Mouse (Mus musculus) hindbrain, embryonic 12.5 days (tissue): ENCODE measurements around the gene Haus7. TPM values are rescaled to one million over a fixed set of nuclear protein-coding genes. Genes with fewer than 3 reads are reported as not detected.
A peak's percentile ranks its signal among the peaks of the same experiment; 100 is the strongest.
"Not testable (repeated sequence)": the region's sequence is repeated elsewhere in the genome, so short reads cannot be mapped to it uniquely, and the experiment has no call there.

Experiments used
- ATAC-seq: fragments of 200-750 bp; cut with Nextera tagmentation; 2 replicates; pipeline ENCODE4 v1.8.0; 2017; ENCODE audit warnings: moderate TSS enrichment; ENCODE audit not compliant: low FRiP score
- H3K27ac ChIP-seq: fragments of 300-500 bp; sonication (generic); 2 replicates; pipeline ENCODE4 v1.5.1; 2016; ENCODE audit warnings: mild to moderate bottlenecking
- H3K27me3 ChIP-seq: fragments of 300-500 bp; sonication (generic); 2 replicates; pipeline ENCODE4 v1.6.1; 2016; ENCODE audit warnings: mild to moderate bottlenecking
- H3K36me3 ChIP-seq: fragments of 300-500 bp; sonication (generic); 2 replicates; pipeline ENCODE4 v1.6.1; 2016; ENCODE audit warnings: mild to moderate bottlenecking
- H3K4me1 ChIP-seq: fragments of 300-500 bp; sonication (generic); 2 replicates; pipeline ENCODE4 v1.6.1; 2016
- H3K4me2 ChIP-seq: fragments of 300-500 bp; sonication (generic); replicated peaks from 2 replicates; pipeline ENCODE4 v1.6.1; 2016; ENCODE audit warnings: mild to moderate bottlenecking
- H3K4me3 ChIP-seq: fragments of 300-500 bp; sonication (generic); 2 replicates; pipeline ENCODE4 v1.5.1; 2016; ENCODE audit warnings: mild to moderate bottlenecking
- H3K9ac ChIP-seq: fragments of 300-500 bp; sonication (generic); 2 replicates; pipeline ENCODE4 v1.6.1; 2016; ENCODE audit warnings: mild to moderate bottlenecking, moderate library complexity
- H3K9me3 ChIP-seq: fragments of 300-500 bp; sonication (generic); replicated peaks from 2 replicates; pipeline ENCODE4 v1.6.1; 2016; ENCODE audit warnings: mild to moderate bottlenecking
- WGBS: fragments of 180-500 bp; shearing (Covaris S2); methylation state at CpG from one replicate; pipeline ENCODE4 v1.1.7; 2016; 5-methylcytosine and 5-hydroxymethylcytosine counted together
- polyA plus RNA-seq: library from polyadenylated mRNA; unstranded; fragments of >200 nt; fragmentation: Nextera tagmentation; extraction: Ambion mirVana; gene quantifications from 2 replicates; pipeline ENCODE4 v1.2.1, GENCODE M21; 2016

Haus7 gene
- polyA plus RNA-seq, 1 experiment from 2014 or later = 65.1 TPM

- H3K9me3 ChIP-seq = no peaks in the 10 kb centered on the region
- peaks cover 3% of the 10 kb centered on the region; the same call in 1 of the 2 replicates for H3K27me3 ChIP-seq
- H3K4me2 ChIP-seq = no peak overlapping the region
- 79% methylated on average over 4 of the region's 4 CpGs for WGBS
- no peak overlapping the region for H3K9ac ChIP-seq
- no peak overlapping the region for H3K27ac ChIP-seq
- no peak for ATAC-seq
- H3K4me3 ChIP-seq = no peak overlapping the region
- H3K4me1 ChIP-seq = peaks cover 5% of the 10 kb centered on the region; the same call in 1 of the 2 replicates
- no peaks in the 10 kb centered on the region for H3K36me3 ChIP-seq
Observed at GRCm38 (mm10) chrX:73460792-73461191, 1.9 kb upstream of the Haus7 start.

GRCm38 (mm10) chrX:73451949-73452348 lies 6.9 kb downstream of the Haus7 start:
- Histone ChIP-seq H3K4me1 (no peaks in the 10 kb centered on the region), H3K9me3 (no peaks in the 10 kb centered on the region), H3K4me2 (no peak overlapping the region), H3K36me3 (peaks cover 7% of the 10 kb centered on the region; the same call in 1 of the 2 replicates), H3K27ac (no peak overlapping the region), H3K27me3 (no peaks in the 10 kb centered on the region), H3K9ac (no peak overlapping the region), H3K4me3 (no peak overlapping the region)
- ATAC-seq = no peak
- 25% methylated on average over 2 of the region's 2 CpGs for WGBS

- no peak overlapping the region for H3K4me2 ChIP-seq
- H3K36me3 ChIP-seq = peaks cover 7% of the 10 kb centered on the region; the same call in 1 of the 2 replicates
- WGBS = 77% methylated on average over 2 of the region's 2 CpGs
- no peak overlapping the region for H3K4me3 ChIP-seq
- no peak overlapping the region for H3K27ac ChIP-seq
- H3K9ac ChIP-seq = no peak overlapping the region
- no peak for ATAC-seq
- no peaks in the 10 kb centered on the region for H3K4me1 ChIP-seq
- H3K9me3 ChIP-seq = no peaks in the 10 kb centered on the region
- no peaks in the 10 kb centered on the region for H3K27me3 ChIP-seq
Observed at GRCm38 (mm10) chrX:73441428-73441827, 17.4 kb downstream of the Haus7 start.

DNA sequence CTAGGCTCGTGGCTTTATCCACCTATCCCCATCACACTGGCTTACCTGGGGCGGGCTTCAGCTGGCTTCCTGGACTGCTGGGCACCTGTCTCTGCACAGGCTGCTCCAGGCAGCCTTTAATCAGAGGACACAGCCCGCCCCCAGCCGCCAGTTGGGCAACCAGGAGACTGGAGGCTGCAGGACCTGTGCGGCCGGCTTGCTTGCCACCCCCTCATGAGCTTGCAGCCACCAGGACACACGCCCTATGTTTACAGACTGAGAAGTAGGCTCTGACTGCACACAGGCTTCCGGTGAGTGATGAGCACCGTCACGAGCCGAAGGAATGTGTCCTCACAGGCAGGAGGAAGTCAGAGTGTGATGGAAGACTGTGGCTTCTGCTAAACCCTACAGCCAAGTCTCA lies 23.6 kb downstream of the Haus7 start, which contains the start of gene Trex2:
Gene Trex2, minus strand, starts transcription at position 93 of the 400 bp plus-strand sequence.
- H3K4me3 ChIP-seq = no peak within 1 kb of the TSS
- H3K36me3 ChIP-seq = 0 out of 2 replicates have a peak, but pooled peaks cover 2% of the 10 kb centered on the region
- H3K4me1 ChIP-seq = no peaks in the 10 kb centered on the region
- H3K9ac ChIP-seq = no peak within 1 kb of the TSS
- no peak within 1 kb of the TSS for H3K4me2 ChIP-seq
- no peak for ATAC-seq
- H3K9me3 ChIP-seq = no peaks in the 10 kb centered on the region
- no peaks in the 10 kb centered on the region for H3K27me3 ChIP-seq
- H3K27ac ChIP-seq = no peak within 1 kb of the TSS
- 78% methylated on average over 11 of the region's 11 CpGs for WGBS

DNA sequence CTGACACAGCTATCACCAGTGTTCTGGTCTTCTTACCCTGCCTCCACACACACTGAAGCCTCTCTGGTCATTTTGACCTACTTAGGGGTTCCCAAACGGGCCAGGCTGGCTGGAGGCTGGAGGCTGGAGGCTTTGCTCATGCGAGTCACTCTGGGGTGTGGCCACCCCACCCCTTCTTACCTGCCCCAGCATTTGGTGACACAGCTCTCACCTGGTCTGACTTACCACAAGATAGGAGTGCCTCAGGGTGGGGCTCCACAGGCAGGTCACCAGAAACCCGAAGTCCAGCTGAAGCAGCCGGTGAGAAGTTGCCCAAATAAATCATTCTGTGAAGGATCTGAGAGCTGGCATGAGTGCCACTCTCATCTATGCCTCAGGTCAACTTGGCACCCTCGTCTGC lies 26.0 kb downstream of the Haus7 start:
- Histone ChIP-seq H3K4me2 (no peak overlapping the region), H3K4me1 (no peaks in the 10 kb centered on the region), H3K4me3 (no peak overlapping the region), H3K9me3 (no peaks in the 10 kb centered on the region), H3K27ac (no peak overlapping the region), H3K27me3 (no peaks in the 10 kb centered on the region), H3K36me3 (0 out of 2 replicates have a peak, but pooled peaks cover 2% of the 10 kb centered on the region), H3K9ac (no peak overlapping the region)
- ATAC-seq = no peak
- WGBS = 79% methylated on average over 5 of the region's 5 CpGs

- H3K9me3 ChIP-seq = no peaks in the 10 kb centered on the region
- no peak for ATAC-seq
- WGBS = 83% methylated on average over 2 of the region's 2 CpGs
- no peaks in the 10 kb centered on the region for H3K4me1 ChIP-seq
- no peak overlapping the region for H3K4me2 ChIP-seq
- no peaks in the 10 kb centered on the region for H3K36me3 ChIP-seq
- no peak overlapping the region for H3K27ac ChIP-seq
- H3K27me3 ChIP-seq = no peaks in the 10 kb centered on the region
- no peak overlapping the region for H3K9ac ChIP-seq
- H3K4me3 ChIP-seq = no peak overlapping the region
Observed at GRCm38 (mm10) chrX:73430036-73430435, 28.8 kb downstream of the Haus7 start.

DNA sequence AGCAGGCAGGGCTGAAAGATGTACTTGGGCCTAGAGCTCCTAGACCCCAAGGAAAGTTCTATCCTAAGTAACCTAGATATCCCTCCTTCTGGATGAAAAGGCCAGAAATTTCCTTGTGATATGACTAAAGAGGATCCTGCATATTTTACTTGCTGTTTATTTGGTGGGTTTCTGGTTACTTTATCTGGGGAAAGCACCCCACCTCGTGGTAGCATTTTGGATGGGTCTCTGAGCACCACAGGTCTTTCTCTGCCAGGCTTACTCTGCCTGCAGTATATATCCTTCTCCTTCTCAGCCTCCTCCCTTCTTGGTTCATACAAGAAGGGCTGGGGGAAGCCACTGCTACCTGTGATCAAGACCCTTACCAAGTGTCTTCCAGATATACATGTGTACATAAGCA lies 46.1 kb downstream of the Haus7 start:
- Histone ChIP-seq H3K4me3 (no peak overlapping the region), H3K9me3 (no peaks in the 10 kb centered on the region), H3K9ac (no peak overlapping the region), H3K27ac (no peak overlapping the region), H3K4me2 (no peak overlapping the region), H3K27me3 (peaks cover 6% of the 10 kb centered on the region; the same call in 1 of the 2 replicates), H3K36me3 (no peaks in the 10 kb centered on the region), H3K4me1 (no peaks in the 10 kb centered on the region)
- no peak for ATAC-seq
- WGBS = 27% methylated on average over 1 of the region's 1 CpGs

DNA sequence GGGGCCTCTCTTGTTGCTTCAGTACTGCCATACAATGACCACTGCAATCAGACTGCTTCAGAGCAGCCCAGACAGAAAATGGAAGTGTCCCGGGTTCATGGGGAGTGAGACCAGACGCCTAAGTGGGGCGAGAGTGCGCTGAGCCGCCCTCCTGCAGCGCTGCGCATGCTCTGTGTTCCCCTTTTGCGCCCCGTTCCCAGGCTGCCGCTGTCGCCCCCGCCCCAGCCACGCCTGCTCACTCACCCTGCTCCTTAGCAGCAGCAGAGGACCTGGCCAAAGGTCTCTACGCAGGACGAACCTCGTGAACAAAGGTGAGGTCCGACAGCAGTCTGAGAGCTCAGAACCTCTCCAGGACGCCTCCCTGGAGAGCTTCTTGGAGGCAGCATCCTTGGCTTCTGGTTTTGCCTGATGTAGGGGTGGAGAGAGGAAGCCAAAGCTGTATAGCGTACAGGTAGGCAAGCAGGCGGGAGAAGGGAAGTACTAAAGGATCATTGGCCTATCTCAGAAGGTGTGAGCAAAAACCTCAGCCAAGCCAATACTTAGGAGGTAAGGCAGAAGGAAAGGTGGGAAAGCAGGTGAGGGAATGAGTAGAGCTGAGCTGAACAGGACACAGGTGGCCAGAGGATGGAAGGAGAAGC lies 47.8 kb downstream of the Haus7 start, which contains the start of gene Zfp92:
Gene Zfp92, plus strand, starts transcription at position 217 of the 638 bp plus-strand sequence.
- H3K4me3 ChIP-seq = peak within 1 kb of the TSS; percentile 27
- H3K27ac ChIP-seq = no peak within 1 kb of the TSS
- peak within 1 kb of the TSS; percentile 51 for H3K4me2 ChIP-seq
- H3K9ac ChIP-seq = no peak within 1 kb of the TSS
- peaks cover 6% of the 10 kb centered on the region; the same call in 1 of the 2 replicates for H3K27me3 ChIP-seq
- H3K4me1 ChIP-seq = no peaks in the 10 kb centered on the region
- H3K9me3 ChIP-seq = no peaks in the 10 kb centered on the region
- WGBS = 31% methylated on average over 20 of the region's 20 CpGs
- ATAC-seq = no peak
- no peaks in the 10 kb centered on the region for H3K36me3 ChIP-seq

GRCm38 (mm10) chrX:73401616-73402015 lies 57.2 kb downstream of the Haus7 start:
- 90% methylated on average over 12 of the region's 12 CpGs for WGBS

DNA sequence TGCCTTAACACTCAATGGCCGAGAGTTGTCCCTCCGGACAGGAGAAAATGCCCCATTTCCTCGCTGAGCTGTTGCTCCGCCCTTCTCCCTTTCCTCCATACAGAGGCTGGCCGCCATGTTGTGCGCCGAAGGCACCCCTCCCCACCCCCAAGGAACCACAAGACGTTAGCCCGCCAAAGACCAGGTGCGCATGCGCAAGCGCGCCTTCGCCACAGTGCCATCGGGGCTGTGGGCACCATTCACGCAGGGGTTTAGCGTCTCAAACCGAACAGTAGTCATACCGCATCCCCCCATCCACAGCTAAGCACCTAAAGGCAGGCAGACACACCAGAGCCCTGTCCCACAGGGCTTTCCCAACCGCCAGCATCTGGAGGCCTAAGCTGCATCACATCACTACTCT lies 57.9 kb downstream of the Haus7 start:
- WGBS = 87% methylated on average over 20 of the region's 20 CpGs

More at GRCm38 (mm10) chrX:73401616-73402015, 57.2 kb downstream of the Haus7 start:
- Histone ChIP-seq H3K4me3 (no peak overlapping the region), H3K9ac (no peak overlapping the region), H3K36me3 (no peaks in the 10 kb centered on the region), H3K27ac (no peak overlapping the region), H3K9me3 (no peaks in the 10 kb centered on the region), H3K4me1 (no peaks in the 10 kb centered on the region), H3K4me2 (no peak overlapping the region), H3K27me3 (peaks cover 4% of the 10 kb centered on the region; the same call in 1 of the 2 replicates)
- ATAC-seq = no peak

DNA sequence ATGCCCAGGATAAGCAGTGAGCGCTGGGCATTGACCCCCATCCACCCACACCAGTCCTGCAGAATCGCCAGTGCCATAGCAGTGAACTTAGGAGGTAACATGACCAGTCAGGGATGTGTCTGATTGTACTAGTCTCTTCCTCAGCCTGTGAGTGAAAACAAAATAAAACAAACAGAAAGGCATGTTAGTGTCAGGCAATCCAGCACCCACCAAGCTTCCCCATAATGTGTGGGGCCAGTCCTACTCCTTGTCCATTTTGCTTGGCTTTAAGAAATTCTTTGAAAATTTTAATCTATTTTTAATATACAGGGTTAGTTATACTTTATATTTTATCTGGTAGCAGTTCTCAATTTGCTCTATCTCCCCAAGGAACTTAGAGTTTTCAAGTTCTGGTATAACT lies 60.2 kb downstream of the Haus7 start, which contains the start of gene Gm18336:
Gene Gm18336, minus strand, starts transcription at position 101 of the 400 bp plus-strand sequence.
- H3K9me3 ChIP-seq, ATAC-seq, H3K4me3 ChIP-seq, H3K36me3 ChIP-seq, H3K9ac ChIP-seq, H3K27ac ChIP-seq, H3K27me3 ChIP-seq, H3K4me1 ChIP-seq, H3K4me2 ChIP-seq: not testable (repeated sequence)
- WGBS = 53% methylated on average over 2 of the region's 2 CpGs

More for the DNA sequence above, 57.9 kb downstream of the Haus7 start:
- H3K36me3 ChIP-seq = no peaks in the 10 kb centered on the region
- H3K4me3 ChIP-seq = no peak overlapping the region
- peaks cover 4% of the 10 kb centered on the region; the same call in 1 of the 2 replicates for H3K27me3 ChIP-seq
- H3K9ac ChIP-seq = no peak overlapping the region
- H3K9me3 ChIP-seq = no peaks in the 10 kb centered on the region
- no peak overlapping the region for H3K4me2 ChIP-seq
- no peak for ATAC-seq
- H3K27ac ChIP-seq = no peak overlapping the region
- H3K4me1 ChIP-seq = no peaks in the 10 kb centered on the region

DNA sequence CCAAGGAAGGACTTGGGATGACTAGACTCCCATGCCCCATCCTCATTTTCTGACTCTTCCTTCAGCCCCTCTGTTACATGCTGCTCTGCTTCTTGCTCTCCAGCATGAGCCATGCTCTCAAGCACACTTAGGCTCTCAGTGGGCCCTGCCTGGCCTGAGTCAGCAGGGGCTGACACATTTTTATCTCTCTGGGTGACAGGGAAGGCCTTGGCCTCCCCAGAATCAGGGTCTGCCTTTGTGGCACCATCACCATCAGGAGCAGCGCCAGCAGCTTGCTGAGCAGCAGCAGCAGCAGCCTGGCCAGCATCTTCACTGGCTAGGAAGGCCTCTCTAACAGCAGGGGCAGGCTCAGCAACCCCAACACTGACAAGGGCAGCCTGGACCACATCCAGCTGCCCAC lies 62.4 kb downstream of the Haus7 start:
- no peak overlapping the region for H3K4me3 ChIP-seq
- ATAC-seq = no peak
- no peak overlapping the region for H3K9ac ChIP-seq
- H3K4me2 ChIP-seq = no peak overlapping the region
- H3K9me3 ChIP-seq = no peaks in the 10 kb centered on the region
- H3K27ac ChIP-seq = no peak overlapping the region
- no peaks in the 10 kb centered on the region for H3K36me3 ChIP-seq
- WGBS = 92% methylated on average over 1 of the region's 1 CpGs
- no peaks in the 10 kb centered on the region for H3K4me1 ChIP-seq
- H3K27me3 ChIP-seq = peaks cover 4% of the 10 kb centered on the region; the same call in 1 of the 2 replicates

GRCm38 (mm10) chrX:73391481-73391880 lies 67.4 kb downstream of the Haus7 start:
- no peaks in the 10 kb centered on the region for H3K9me3 ChIP-seq
- 86% methylated on average over 4 of the region's 4 CpGs for WGBS
- no peak overlapping the region for H3K27ac ChIP-seq
- no peaks in the 10 kb centered on the region for H3K27me3 ChIP-seq
- H3K9ac ChIP-seq = no peak overlapping the region
- no peak overlapping the region for H3K4me3 ChIP-seq
- no peak for ATAC-seq
- no peak overlapping the region for H3K4me2 ChIP-seq
- H3K36me3 ChIP-seq = no peaks in the 10 kb centered on the region
- H3K4me1 ChIP-seq = no peaks in the 10 kb centered on the region
